Mouse (Mus musculus) myocyte (in vitro differentiated cells): Measurements from ENCODE around the gene Rnf144a.

Experiments
- MYOG ChIP-seq, 3 experiments: IDR thresholded peaks; one replicate each; pipeline ENCODE4 v1.6.1; 2011; ENCODE audit warnings: control low read depth in 2 of 3, low read depth in 2 of 3, mild to moderate bottlenecking in 2 of 3; ENCODE audit not compliant: insufficient read length in 2 of 3, control insufficient read depth in 1 of 3, insufficient read depth in 1 of 3
- POLR2A ChIP-seq: IDR thresholded peaks from one replicate; pipeline ENCODE4 v1.6.1; 2011; ENCODE audit warnings: low read depth, mild to moderate bottlenecking, control low read depth, moderate library complexity; ENCODE audit not compliant: insufficient read length
- TCF12 ChIP-seq: IDR thresholded peaks from one replicate; pipeline ENCODE4 v1.6.1; 2011; ENCODE audit warnings: mild to moderate bottlenecking, control low read depth; ENCODE audit not compliant: poor library complexity, insufficient read depth, severe bottlenecking
- TCF3 ChIP-seq: IDR thresholded peaks from one replicate; pipeline ENCODE4 v1.6.1; 2011; ENCODE audit warnings: low read depth, control low read depth; ENCODE audit not compliant: insufficient read length

GRCm38 (mm10) chr12:26339886-26340285, 75.2 kb downstream of the Rnf144a start:
- no peak for TF ChIP-seq TCF3
- TF ChIP-seq MYOG (IDR thresholded peaks at IDR 0.05; ENCODE audit: control insufficient read depth in 1 of 3, insufficient read depth in 1 of 3, insufficient read length in 2 of 3, low read depth in 2 of 3), result no peak
- TF ChIP-seq POLR2A, result no peak
- no peak for TF ChIP-seq TCF12
